Mouse (Mus musculus) E14TG2a.4 (cell line): Measurements from ENCODE around the gene Per2.

Experiments
- H3K27me3 ChIP-seq: 2 replicates; pipeline ENCODE4 v1.6.1; 2014; ENCODE audit warnings: low read length, control low read depth; ENCODE audit not compliant: insufficient read depth
- H3K36me3 ChIP-seq: 2 replicates; pipeline ENCODE4 v1.6.1; 2014; ENCODE audit warnings: low read length, control low read depth; ENCODE audit not compliant: insufficient read depth
- H3K4me1 ChIP-seq: replicated peaks from 2 replicates; pipeline ENCODE4 v1.6.1; 2014; ENCODE audit warnings: low read depth, low read length, control low read depth
- H3K4me3 ChIP-seq: replicated peaks from 2 replicates; pipeline ENCODE4 v1.5.1; 2014; ENCODE audit warnings: mild to moderate bottlenecking, low read length
- H3K9me3 ChIP-seq: 2 replicates; pipeline ENCODE4 v1.6.1; 2014; ENCODE audit warnings: low read length, control low read depth
- CTCF ChIP-seq: conservative IDR thresholded peaks from 2 replicates; pipeline ENCODE4 v1.5.1; 2014; ENCODE audit warnings: low read length
- NANOG ChIP-seq: IDR thresholded peaks from 2 replicates; pipeline ENCODE4 v1.6.1; 2014; ENCODE audit warnings: borderline replicate concordance, low read length, mixed read lengths
- POU5F1 ChIP-seq: IDR thresholded peaks from 2 replicates; pipeline ENCODE4 v1.6.1; 2014; ENCODE audit warnings: low read length, borderline replicate concordance

Per2 gene

GRCm38 (mm10) chr1:91465244-91465643 is 6.1 kb upstream of the Per2 start:
- Histone ChIP-seq H3K27me3 (peaks cover 49% of the 10 kb centered on the region), H3K4me3 (no peak overlapping the region), H3K4me1 (peaks cover 4% of the 10 kb centered on the region; the same call in 1 of the 2 replicates), H3K9me3 (no peaks in the 10 kb centered on the region), H3K36me3 (no peaks in the 10 kb centered on the region)
- TF ChIP-seq POU5F1 (no peak), CTCF (no peak), NANOG (no peak)

GRCm38 (mm10) chr1:91464436-91464835 is 5.3 kb upstream of the Per2 start:
- H3K9me3 ChIP-seq = no peaks in the 10 kb centered on the region
- H3K36me3 ChIP-seq = no peaks in the 10 kb centered on the region
- peaks cover 12% of the 10 kb centered on the region for H3K4me1 ChIP-seq
- TF ChIP-seq NANOG = no peak
- TF ChIP-seq CTCF = no peak
- TF ChIP-seq POU5F1 = no peak
- no peak overlapping the region for H3K4me3 ChIP-seq
- peaks cover 52% of the 10 kb centered on the region for H3K27me3 ChIP-seq

GRCm38 (mm10) chr1:91463336-91463995 is 4.3 kb upstream of the Per2 start:
- Histone ChIP-seq H3K4me3 (no peak overlapping the region), H3K9me3 (no peaks in the 10 kb centered on the region), H3K27me3 (peaks cover 57% of the 10 kb centered on the region), H3K4me1 (peaks cover 16% of the 10 kb centered on the region), H3K36me3 (no peaks in the 10 kb centered on the region)
- TF ChIP-seq POU5F1 (no peak), CTCF (no peak), NANOG (no peak)

GRCm38 (mm10) chr1:91460564-91460963 is 1.4 kb upstream of the Per2 start:
- Histone ChIP-seq H3K4me1 (peaks cover 20% of the 10 kb centered on the region), H3K27me3 (peaks cover 81% of the 10 kb centered on the region), H3K4me3 (no peak overlapping the region), H3K9me3 (no peaks in the 10 kb centered on the region), H3K36me3 (no peaks in the 10 kb centered on the region)
- TF ChIP-seq CTCF (no peak), NANOG (no peak), POU5F1 (no peak)

- Histone ChIP-seq H3K27me3 (peaks cover 81% of the 10 kb centered on the region), H3K9me3 (no peaks in the 10 kb centered on the region), H3K4me1 (peaks cover 20% of the 10 kb centered on the region), H3K4me3 (peak overlapping the region; percentile 86), H3K36me3 (no peaks in the 10 kb centered on the region)
- no peak for TF ChIP-seq CTCF
Measured at GRCm38 (mm10) chr1:91460069-91460468, 945 bp upstream of the Per2 start.

- Histone ChIP-seq H3K4me3 (peak overlapping the region; percentile 86), H3K27me3 (peaks cover 72% of the 10 kb centered on the region), H3K36me3 (no peaks in the 10 kb centered on the region), H3K9me3 (no peaks in the 10 kb centered on the region), H3K4me1 (peaks cover 20% of the 10 kb centered on the region)
- no peak for TF ChIP-seq NANOG
- TF ChIP-seq CTCF = no peak
- no peak for TF ChIP-seq POU5F1
Measured at GRCm38 (mm10) chr1:91458223-91458861, 782 bp downstream of the Per2 start.

- TF ChIP-seq POU5F1 = no peak
- no peak for TF ChIP-seq CTCF
- no peak for TF ChIP-seq NANOG
- no peaks in the 10 kb centered on the region for H3K36me3 ChIP-seq
- peaks cover 20% of the 10 kb centered on the region for H3K4me1 ChIP-seq
- no peak overlapping the region for H3K4me3 ChIP-seq
- peaks cover 66% of the 10 kb centered on the region for H3K27me3 ChIP-seq
- no peaks in the 10 kb centered on the region for H3K9me3 ChIP-seq
Measured at GRCm38 (mm10) chr1:91457698-91458097, 1.4 kb downstream of the Per2 start.

GRCm38 (mm10) chr1:91457116-91457515 is 2.0 kb downstream of the Per2 start:
- H3K4me3 ChIP-seq = no peak overlapping the region
- no peaks in the 10 kb centered on the region for H3K9me3 ChIP-seq
- no peak for TF ChIP-seq POU5F1
- TF ChIP-seq CTCF = no peak
- TF ChIP-seq NANOG = no peak
- peaks cover 61% of the 10 kb centered on the region for H3K27me3 ChIP-seq
- H3K36me3 ChIP-seq = no peaks in the 10 kb centered on the region
- peaks cover 20% of the 10 kb centered on the region for H3K4me1 ChIP-seq

- H3K4me3 ChIP-seq = no peak overlapping the region
- TF ChIP-seq CTCF (no peak), NANOG (no peak), POU5F1 (no peak)
- H3K27me3 ChIP-seq = peaks cover 56% of the 10 kb centered on the region
- peaks cover 20% of the 10 kb centered on the region for H3K4me1 ChIP-seq
- H3K9me3 ChIP-seq = no peaks in the 10 kb centered on the region
- no peaks in the 10 kb centered on the region for H3K36me3 ChIP-seq
Measured at GRCm38 (mm10) chr1:91456301-91456801, 2.8 kb downstream of the Per2 start.
